Mouse (Mus musculus) liver, embryonic 14.5 days (tissue): ENCODE measurements around the gene Muc4.

Experiments
- CTCF ChIP-seq: IDR thresholded peaks from 2 replicates; pipeline ENCODE4 v1.5.1; 2016; ENCODE audit warnings: antibody characterized with exemption, low read depth, control low read depth
- EP300 ChIP-seq: IDR thresholded peaks from 2 replicates; pipeline ENCODE4 v1.6.1; 2016; ENCODE audit warnings: antibody characterized with exemption, low read depth

DNA sequence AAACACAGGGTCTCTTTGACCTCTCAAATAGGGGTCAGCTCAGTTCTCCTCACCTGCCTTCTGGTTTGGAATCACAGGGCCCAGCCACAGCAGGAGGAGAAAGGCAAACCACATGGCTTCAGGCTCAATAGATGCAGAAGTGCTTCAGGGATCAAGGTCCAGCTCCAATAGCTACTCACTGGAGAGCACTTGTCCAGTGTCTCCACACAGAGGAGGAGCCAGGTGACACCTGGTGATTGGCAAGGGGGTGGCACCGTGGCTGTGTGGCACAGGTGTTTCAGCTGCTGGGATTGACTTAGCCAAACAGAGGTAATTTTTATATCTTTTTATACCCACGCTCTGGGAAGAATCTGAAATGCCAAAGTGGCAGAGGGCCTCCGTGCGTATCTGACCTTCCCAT, 74.6 kb downstream of the Muc4 start, which contains the start of gene Smbd1:
- TF ChIP-seq CTCF (no peak), EP300 (no peak)
